Mouse (Mus musculus) embryo, embryonic 9.5 days (tissue): ENCODE data around the gene Bicd2.

Experiments used
- DNase-seq: peaks from one replicate; pipeline ENCODE4 v3.0.0-alpha.2; 2017; ENCODE audit errors: extremely low spot score

The Bicd2 gene

DNA sequence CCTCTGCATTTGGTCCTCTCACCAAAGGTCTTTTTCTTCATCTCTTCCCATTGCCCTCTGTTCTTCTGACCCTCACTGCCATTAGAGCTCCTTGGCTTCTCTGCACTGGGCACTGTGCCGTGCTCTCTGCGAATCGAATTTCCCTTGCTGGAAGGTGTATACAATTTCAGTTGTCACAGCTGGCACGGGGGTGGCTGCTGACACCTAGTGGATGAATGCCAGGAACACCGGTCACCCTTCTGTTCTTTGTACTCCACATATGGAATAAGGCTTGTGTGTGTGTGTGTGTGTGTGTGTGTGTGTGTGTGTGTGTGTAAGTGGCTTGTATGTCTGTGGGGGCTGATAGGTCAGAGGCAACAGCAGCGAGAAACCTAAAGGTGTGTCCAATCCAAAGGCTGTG, 58.8 kb downstream of the Bicd2 start:
- DNase-seq: no peak

DNA sequence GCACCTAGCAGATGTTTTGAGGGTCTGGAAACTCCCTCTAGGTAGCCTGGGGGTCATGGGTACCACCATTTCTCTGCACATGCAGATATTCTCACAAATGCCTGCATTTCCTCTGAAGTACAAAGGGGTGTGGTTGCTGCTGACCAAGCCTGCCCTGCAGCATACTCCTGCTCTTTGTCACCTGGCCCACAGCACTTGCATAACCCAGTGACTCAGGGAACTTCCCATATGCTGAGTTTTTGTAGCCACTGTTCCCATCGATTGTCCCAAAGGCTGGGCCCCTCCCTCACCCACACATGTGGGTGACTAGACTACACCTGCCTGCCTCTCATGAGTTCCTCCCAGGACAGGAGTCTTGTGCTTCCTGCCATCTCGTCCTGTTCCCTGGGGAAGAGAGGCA, 61.2 kb downstream of the Bicd2 start:
- no peak for DNase-seq

GRCm38 (mm10) chr13:49407795-49408194, 66.4 kb downstream of the Bicd2 start:
- DNase-seq: no peak

DNA sequence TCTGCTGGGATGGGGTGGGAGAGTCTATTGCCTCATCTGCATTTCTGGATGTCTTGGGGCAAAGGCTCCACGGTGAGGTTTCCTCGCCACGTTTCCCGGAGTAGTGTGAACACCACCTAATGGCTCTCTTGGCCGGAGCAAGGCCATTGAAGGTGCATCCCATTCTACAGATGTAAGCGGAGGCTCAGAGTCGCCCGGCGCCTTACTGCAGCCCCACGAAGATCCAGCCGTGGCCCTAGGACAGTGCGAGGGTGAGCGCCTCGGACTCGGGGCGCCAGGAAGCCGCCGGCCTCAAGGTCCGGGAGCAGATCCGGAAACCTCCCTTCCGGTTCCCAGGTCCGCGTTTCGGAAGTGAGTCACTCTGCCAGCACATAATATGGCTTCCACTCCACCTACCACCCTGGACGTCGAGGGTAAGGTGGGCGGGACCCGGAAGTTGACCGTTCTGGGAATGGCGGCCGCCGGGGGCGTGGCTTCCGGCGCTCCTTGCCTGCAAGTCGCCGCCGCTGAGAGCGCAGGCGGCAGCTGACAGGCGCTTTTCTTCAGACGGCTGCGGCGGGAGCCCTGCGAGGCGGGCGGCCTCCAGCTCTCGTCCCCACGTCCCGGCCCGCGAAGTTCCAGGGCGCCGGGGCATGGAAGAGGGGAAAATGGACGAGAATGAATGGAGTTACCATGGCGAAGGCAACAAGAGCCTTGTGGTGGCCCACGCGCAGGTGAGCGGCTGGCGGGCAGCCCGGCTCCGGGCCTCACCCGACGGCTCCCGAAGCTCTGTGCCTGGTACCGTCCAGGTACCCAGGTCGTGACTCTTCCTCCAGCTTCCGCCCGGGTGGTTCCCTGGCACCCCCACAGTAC, 79.6 kb downstream of the Bicd2 start, which contains the start of gene Ippk:
Gene Ippk, plus strand, starts transcription at position 496 of the 852 bp plus-strand sequence.
- DNase-seq: peak; percentile 98

GRCm38 (mm10) chr13:49421606-49421917, 80.2 kb downstream of the Bicd2 start:
- DNase-seq: no peak

- no peak for DNase-seq
Observed at GRCm38 (mm10) chr13:49421959-49422358, 80.6 kb downstream of the Bicd2 start.

DNA sequence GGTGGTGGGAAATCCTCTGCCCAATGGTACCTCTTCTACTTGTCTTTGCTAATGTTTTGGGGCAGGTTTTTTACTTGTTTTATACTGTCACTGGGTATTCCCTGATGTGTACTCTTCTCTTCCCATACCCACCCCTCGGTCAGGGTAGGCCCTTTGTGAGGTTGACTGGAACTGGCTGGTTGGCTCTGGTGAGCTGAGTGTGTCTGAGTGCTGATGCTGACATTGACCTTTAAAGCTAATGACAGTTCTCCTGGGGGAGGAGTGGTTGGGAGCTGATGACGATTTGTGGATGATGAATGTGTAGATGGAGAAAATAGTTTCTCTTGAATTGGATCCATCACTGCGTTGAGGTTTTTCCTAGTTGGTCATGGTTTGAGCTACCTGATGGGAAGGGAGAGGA, 85.4 kb downstream of the Bicd2 start:
- no peak for DNase-seq

GRCm38 (mm10) chr13:49428042-49428675, 86.8 kb downstream of the Bicd2 start:
- DNase-seq: no peak

GRCm38 (mm10) chr13:49430529-49430928, 89.1 kb downstream of the Bicd2 start:
- DNase-seq: no peak

DNA sequence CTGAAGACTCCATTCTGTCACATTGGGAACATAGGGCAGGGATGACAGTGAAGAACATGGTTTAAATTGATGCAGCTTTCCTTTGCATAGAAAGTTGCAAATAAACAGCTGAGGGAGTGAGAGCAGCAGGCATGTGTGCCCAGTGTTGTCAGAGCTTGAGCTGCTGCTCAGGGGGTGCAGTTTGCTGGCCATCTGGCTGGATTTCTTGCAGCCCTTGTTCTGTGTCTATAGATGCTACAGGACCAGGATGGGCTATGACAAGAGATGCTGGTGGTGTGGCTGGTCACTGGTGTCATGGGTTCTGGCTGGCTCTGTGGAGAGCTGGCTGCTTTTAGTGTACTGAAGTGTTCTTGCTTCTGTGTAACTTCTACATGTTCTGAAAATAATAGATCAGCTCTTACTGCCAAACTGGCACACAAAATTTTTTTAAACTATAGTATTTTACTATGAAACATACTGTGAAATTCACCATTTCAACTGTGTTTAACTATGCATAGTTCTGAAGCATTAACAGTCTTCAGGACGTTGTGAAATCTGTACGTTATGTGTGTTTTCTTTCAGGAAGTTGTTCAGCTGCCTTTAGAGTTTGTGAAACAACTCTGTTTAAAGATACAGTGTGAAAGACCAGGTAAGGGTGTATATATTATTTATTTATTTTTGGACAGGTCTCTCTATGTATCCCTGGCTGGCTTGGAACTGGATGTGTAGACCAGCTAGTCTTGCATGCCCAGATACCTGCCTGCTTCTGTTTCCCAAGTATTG, 92.1 kb downstream of the Bicd2 start:
- DNase-seq: no peak

DNA sequence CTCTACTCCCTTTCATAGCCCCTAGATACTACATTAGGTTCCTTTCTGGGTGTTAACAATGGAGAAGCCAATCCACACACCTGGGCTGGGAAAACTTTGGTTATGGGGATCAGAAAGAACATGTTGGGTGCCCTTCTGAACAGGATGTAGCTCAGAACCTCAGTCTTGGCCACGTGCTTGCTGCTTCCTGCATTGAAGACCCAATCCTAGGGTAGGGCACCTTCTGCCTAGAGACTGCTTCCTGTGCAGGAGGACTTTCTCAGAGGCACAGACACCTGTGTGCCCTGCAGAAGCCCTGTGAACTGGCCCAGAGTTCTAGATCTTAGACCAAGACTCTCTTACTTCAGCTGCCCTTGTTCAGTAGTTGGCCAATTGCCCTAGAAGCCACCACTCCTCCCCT, 94.4 kb downstream of the Bicd2 start:
- no peak for DNase-seq

DNA sequence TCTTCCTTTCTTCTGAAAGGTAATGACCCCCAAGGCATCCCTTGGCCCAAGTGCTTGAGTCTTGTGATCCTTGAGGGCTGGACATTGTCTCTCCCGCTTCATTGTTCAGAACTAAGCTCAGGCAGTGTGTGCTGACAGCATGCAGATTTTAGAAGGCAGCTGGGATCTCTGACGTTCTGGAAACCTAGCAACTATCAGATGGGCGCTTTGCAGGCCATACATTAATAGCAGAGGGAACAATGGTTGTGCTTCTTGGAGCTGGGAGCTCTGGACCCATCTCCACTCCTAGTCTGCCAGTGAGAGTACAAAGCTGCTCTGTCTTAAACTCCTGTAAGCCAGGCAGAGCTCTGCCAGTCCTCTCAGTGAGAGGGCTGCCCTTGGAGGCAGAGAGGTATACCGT, 94.8 kb downstream of the Bicd2 start:
- DNase-seq: no peak
